Mouse (Mus musculus) liver, embryonic 16.5 days (tissue): ENCODE measurements around the gene BC035044. TPM values are rescaled to one million over a fixed set of nuclear protein-coding genes. Genes with fewer than 3 reads are reported as not detected.
"Not testable (repeated sequence)": the region's sequence is repeated elsewhere in the genome, so short reads cannot be mapped to it uniquely, and the experiment has no call there.

Source experiments
- ATAC-seq: fragments of 200-750 bp; cut with Nextera tagmentation; 2 replicates; pipeline ENCODE4 v1.8.0; 2017; ENCODE audit warnings: low read depth, mild to moderate bottlenecking, moderate number of reproducible peaks, moderate library complexity
- H3K27ac ChIP-seq: fragments of 300-500 bp; sonication (generic); 2 replicates; pipeline ENCODE4 v1.5.1; 2014; ENCODE audit warnings: mild to moderate bottlenecking, low read length
- H3K27me3 ChIP-seq: fragments of 300-500 bp; sonication (generic); 2 replicates; pipeline ENCODE4 v1.6.1; 2014; ENCODE audit warnings: low read depth, low read length, mixed read lengths; ENCODE audit not compliant: control insufficient read depth, insufficient read depth
- H3K36me3 ChIP-seq: fragments of 300-500 bp; sonication (generic); 2 replicates; pipeline ENCODE4 v1.6.1; 2014; ENCODE audit warnings: mild to moderate bottlenecking; ENCODE audit not compliant: control insufficient read depth, insufficient read depth
- H3K4me1 ChIP-seq: fragments of 300-500 bp; sonication (generic); 2 replicates; pipeline ENCODE4 v1.6.1; 2014; ENCODE audit warnings: low read depth, low read length, mixed read lengths; ENCODE audit not compliant: control insufficient read depth
- H3K4me2 ChIP-seq: fragments of 300-500 bp; sonication (generic); 2 replicates; pipeline ENCODE4 v1.6.1; 2014; ENCODE audit warnings: low read depth, low read length, mixed read lengths
- H3K4me3 ChIP-seq: fragments of 300-500 bp; sonication (generic); 2 replicates; pipeline ENCODE4 v1.5.1; 2014; ENCODE audit warnings: low read depth, mild to moderate bottlenecking, low read length
- H3K9ac ChIP-seq: fragments of 300-500 bp; sonication (generic); 2 replicates; pipeline ENCODE4 v1.6.1; 2014; ENCODE audit warnings: low read depth, low read length
- H3K9me3 ChIP-seq: fragments of 300-500 bp; sonication (generic); replicated peaks from 2 replicates; pipeline ENCODE4 v1.6.1; 2016; ENCODE audit warnings: low read length; ENCODE audit not compliant: control insufficient read depth
- WGBS: fragments of 180-500 bp; shearing (Covaris S2); extraction: QIAGEN DNeasy Blood & Tissue Kit; methylation state at CpG from one replicate; pipeline ENCODE4 v1.1.7; 2014; ENCODE audit not compliant: insufficient replicate concordance; 5-methylcytosine and 5-hydroxymethylcytosine counted together
- polyA plus RNA-seq: library from polyadenylated mRNA; unstranded; fragments of >200 nt; fragmentation: Nextera tagmentation; extraction: Ambion mirVana; gene quantifications from 2 replicates; pipeline ENCODE4 v1.2.1, GENCODE M21; 2015

Gene BC035044
- polyA plus RNA-seq, 1 experiment from 2014 or later: 6.6 TPM

- Histone ChIP-seq H3K27ac (no peak overlapping the region), H3K27me3 (no peaks in the 10 kb centered on the region), H3K4me2 (no peak overlapping the region), H3K9ac (no peak overlapping the region), H3K4me1 (no peaks in the 10 kb centered on the region; the same call in 1 of the 2 replicates), H3K36me3 (no peaks in the 10 kb centered on the region), H3K4me3 (no peak overlapping the region), H3K9me3 (no peaks in the 10 kb centered on the region)
- 50% methylated on average over 3 of the region's 3 CpGs for WGBS
- ATAC-seq: no peak
These were observed 64.1 kb downstream of the BC035044 start for GRCm38 (mm10) chr6:128826781-128827180.

GRCm38 (mm10) chr6:128826132-128826531 is 64.8 kb downstream of the BC035044 start, which contains the start of the genes Gm44511 and Klrb1b:
Gm44511 (minus strand) TSS chr6:128826315.
Klrb1b (minus strand) TSS chr6:128826331.
- peak; percentile 50; the same call in 1 of the 2 replicates for ATAC-seq
- no peaks in the 10 kb centered on the region; the same call in 1 of the 2 replicates for H3K4me1 ChIP-seq
- H3K4me2 ChIP-seq: no peak within 1 kb of the TSS
- no peak within 1 kb of the TSS for H3K27ac ChIP-seq
- no peak within 1 kb of the TSS for H3K4me3 ChIP-seq
- WGBS: 55% methylated on average over 6 of the region's 6 CpGs
- no peaks in the 10 kb centered on the region for H3K9me3 ChIP-seq
- no peaks in the 10 kb centered on the region for H3K36me3 ChIP-seq
- H3K9ac ChIP-seq: no peak within 1 kb of the TSS
- no peaks in the 10 kb centered on the region for H3K27me3 ChIP-seq

GRCm38 (mm10) chr6:128818083-128818802 is 72.7 kb downstream of the BC035044 start:
- Histone ChIP-seq H3K4me2 (no peak overlapping the region), H3K9me3 (no peaks in the 10 kb centered on the region), H3K27ac (no peak overlapping the region), H3K36me3 (no peaks in the 10 kb centered on the region), H3K4me3 (no peak overlapping the region), H3K27me3 (no peaks in the 10 kb centered on the region), H3K9ac (no peak overlapping the region), H3K4me1 (no peaks in the 10 kb centered on the region)
- ATAC-seq: no peak
- 58% methylated on average over 4 of the region's 4 CpGs for WGBS

GRCm38 (mm10) chr6:128808532-128808931 is 82.4 kb downstream of the BC035044 start:
- Histone ChIP-seq H3K27me3 (no peaks in the 10 kb centered on the region), H3K4me3 (no peak overlapping the region), H3K9ac (no peak overlapping the region), H3K27ac (no peak overlapping the region), H3K36me3 (no peaks in the 10 kb centered on the region), H3K9me3 (no peaks in the 10 kb centered on the region), H3K4me2 (no peak overlapping the region), H3K4me1 (no peaks in the 10 kb centered on the region)
- 69% methylated on average over 5 of the region's 5 CpGs for WGBS
- no peak for ATAC-seq

GRCm38 (mm10) chr6:128807021-128807420 is 83.9 kb downstream of the BC035044 start:
- no peaks in the 10 kb centered on the region for H3K9me3 ChIP-seq
- H3K36me3 ChIP-seq: no peaks in the 10 kb centered on the region
- 58% methylated on average over 3 of the region's 3 CpGs for WGBS
- no peak overlapping the region for H3K9ac ChIP-seq
- ATAC-seq: no peak
- no peak overlapping the region for H3K4me2 ChIP-seq
- no peak overlapping the region for H3K4me3 ChIP-seq
- no peak overlapping the region for H3K27ac ChIP-seq
- H3K27me3 ChIP-seq: no peaks in the 10 kb centered on the region
- H3K4me1 ChIP-seq: peaks cover 4% of the 10 kb centered on the region

GRCm38 (mm10) chr6:128804823-128805640 is 85.9 kb downstream of the BC035044 start:
- not testable (repeated sequence) for H3K27me3 ChIP-seq, H3K9ac ChIP-seq, H3K36me3 ChIP-seq, H3K27ac ChIP-seq, H3K4me2 ChIP-seq, H3K9me3 ChIP-seq, H3K4me1 ChIP-seq, H3K4me3 ChIP-seq, ATAC-seq
- 57% methylated on average over 7 of the region's 7 CpGs for WGBS

- ATAC-seq: peak; percentile 86
- Histone ChIP-seq H3K9ac (no peak overlapping the region), H3K4me3 (peak overlapping the region; percentile 62), H3K27me3 (no peaks in the 10 kb centered on the region), H3K4me1 (peaks cover 9% of the 10 kb centered on the region), H3K9me3 (no peaks in the 10 kb centered on the region), H3K4me2 (peak overlapping the region; percentile 77), H3K27ac (no peak overlapping the region), H3K36me3 (no peaks in the 10 kb centered on the region)
- WGBS: 7% methylated on average over 26 of the region's 26 CpGs
These were observed 87.7 kb downstream of the BC035044 start for GRCm38 (mm10) chr6:128802999-128803857.

- Histone ChIP-seq H3K4me1 (peaks cover 14% of the 10 kb centered on the region), H3K4me2 (peak overlapping the region; percentile 77), H3K9ac (peak overlapping the region; percentile 57), H3K9me3 (no peaks in the 10 kb centered on the region), H3K27ac (no peak overlapping the region), H3K4me3 (peak overlapping the region; percentile 62), H3K27me3 (no peaks in the 10 kb centered on the region), H3K36me3 (no peaks in the 10 kb centered on the region)
- 18% methylated on average over 10 of the region's 10 CpGs for WGBS
- peak; percentile 4 for ATAC-seq
These were observed 88.4 kb downstream of the BC035044 start for GRCm38 (mm10) chr6:128802557-128802956.
